Mouse (Mus musculus) urinary bladder, adult 18-20 months (tissue): ENCODE data around the gene Acap2.

Experiments
- DNase-seq, 2 experiments: peaks; one replicate each; pipeline ENCODE4 v3.0.0; 2022; ENCODE audit warnings: low spot score in 2 of 2, mixed read lengths in 2 of 2

Gene Acap2

DNA sequence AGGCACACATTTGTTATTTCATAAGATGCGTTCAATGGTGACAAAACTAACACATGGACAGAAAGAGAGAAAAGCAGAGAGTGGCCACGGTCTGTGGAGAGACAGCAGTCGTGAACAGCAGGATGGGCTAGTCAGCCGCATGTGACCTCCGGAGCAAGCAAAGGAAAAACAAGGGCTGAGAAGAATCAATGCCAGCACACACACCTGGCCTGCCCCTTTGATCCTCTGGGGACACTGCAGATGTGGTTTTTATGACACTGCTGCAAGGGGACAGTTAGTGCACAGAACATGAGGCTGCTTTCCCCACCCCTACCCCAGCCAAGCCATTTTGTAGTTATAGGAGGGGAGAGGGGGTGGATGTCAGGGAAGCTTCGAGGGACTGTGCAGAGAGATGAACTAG lies 152.9 kb downstream of the Acap2 start:
- DNase-seq = no peak

GRCm38 (mm10) chr16:31047186-31047898 lies 153.7 kb downstream of the Acap2 start:
- DNase-seq = no peak

- DNase-seq = no peak
Measured at GRCm38 (mm10) chr16:31046217-31046659, 154.8 kb downstream of the Acap2 start.

DNA sequence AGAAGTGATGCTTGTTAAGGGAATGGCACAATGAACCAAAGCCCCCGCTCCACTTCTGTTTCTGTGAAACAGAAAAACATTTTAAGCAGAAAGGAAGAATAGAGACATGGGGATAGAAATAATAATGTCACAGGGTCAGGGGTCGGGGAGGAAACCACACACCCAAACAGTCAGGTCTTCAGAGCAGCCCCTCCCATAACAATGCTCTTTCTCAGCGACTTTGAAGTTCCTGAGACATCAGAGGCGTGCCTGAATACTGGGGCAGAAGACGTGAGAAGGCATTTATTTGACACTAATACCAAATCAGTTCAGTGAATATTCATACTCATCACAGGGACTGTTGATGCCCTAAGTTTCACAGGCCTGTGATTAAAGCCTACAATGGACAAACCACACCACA lies 155.8 kb downstream of the Acap2 start:
- no peak for DNase-seq

DNA sequence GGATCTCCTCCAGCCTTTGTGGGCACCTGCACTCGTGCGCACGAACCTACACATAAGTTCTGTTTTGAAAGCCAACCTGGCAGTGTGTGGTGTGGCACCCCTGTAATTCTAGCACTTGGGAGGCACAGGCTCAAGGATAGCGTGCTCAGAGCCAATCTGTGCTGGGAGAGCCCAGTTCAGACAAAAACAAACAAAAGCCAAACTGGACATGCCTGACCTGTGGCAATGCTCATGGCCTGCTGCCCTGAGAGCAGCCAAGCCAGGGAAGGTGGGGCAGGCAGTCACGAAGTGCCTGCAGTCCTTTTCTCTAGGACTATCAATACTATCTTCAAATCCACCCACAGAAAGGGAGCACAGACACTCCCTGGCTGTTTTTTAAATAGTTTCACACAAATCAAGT lies 157.9 kb downstream of the Acap2 start:
- DNase-seq = no peak
